Mouse (Mus musculus): ENCODE data around the gene Slc4a2. TPM values are rescaled to one million over a fixed set of nuclear protein-coding genes. Genes with fewer than 3 reads are reported as not detected.
A peak's percentile ranks its signal among the peaks of the same experiment; 100 is the strongest.

The Slc4a2 gene
- polyA plus RNA-seq (2012; rRNA removed), result 84.6 and 86.8 TPM in 2 replicates

DNA sequence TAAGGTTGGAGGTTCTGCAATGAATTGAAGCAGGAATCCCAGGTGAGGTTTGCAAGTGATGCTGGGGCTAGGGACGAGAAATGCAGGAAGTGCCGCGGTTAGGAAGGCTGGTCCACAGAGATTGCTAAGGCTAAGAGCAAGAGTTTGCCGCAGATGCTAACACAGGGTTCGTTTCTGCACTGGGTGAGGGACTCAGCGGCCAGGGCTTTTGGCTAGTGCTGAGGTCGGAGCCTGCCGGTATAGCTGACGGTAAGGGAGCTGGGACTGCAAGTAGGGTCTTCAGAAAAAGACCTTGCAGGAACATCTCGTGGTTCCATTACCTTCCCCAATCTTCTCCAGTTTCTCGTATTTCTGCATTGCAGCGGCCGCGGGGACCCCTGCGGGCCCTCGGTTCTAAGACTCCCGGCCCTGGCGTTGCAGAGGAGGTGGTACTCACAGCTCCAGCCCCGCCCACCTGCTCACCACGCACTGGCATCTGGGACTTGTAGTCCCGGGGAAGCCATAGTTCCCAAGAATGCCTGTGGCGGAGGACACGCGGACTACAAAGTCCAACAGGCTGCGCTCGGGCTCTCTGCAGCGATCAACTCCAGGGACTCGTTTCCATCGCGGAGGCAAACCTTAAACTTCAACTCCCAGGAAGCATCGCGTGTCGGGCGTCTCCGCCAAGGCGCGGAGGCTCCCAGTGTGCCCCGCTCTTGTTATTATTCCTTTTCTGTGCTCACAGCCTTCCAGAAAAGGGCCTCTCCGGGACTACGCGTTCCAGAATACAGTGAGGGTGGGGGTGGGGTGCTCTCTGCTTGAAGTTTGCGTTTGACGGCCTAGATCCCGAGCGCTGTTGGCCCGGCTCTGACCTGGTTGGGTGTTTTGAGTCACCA lies at the start of gene Slc4a2, which contains the start of gene Cdk5:
TSS of gene Slc4a2 (plus strand) at position 709 of the 875 bp plus-strand sequence.
TSS of gene Cdk5 (minus strand) at position 402 of the 875 bp plus-strand sequence.
- WGBS, result under 1% methylated on average over 46 of the region's 46 CpGs
- DNase-seq, result peak; percentile 97
- TF ChIP-seq POLR2A (IDR thresholded peaks at IDR 0.05; ENCODE audit: borderline replicate concordance, extremely low read depth, low read depth, low read length) (peak; percentile 84; the same call in 1 of the 2 replicates), CTCF (IDR thresholded peaks at IDR 0.05; ENCODE audit: insufficient read depth, low read length) (no peak)
- peaks cover 17% of the 10 kb centered on the region for H3K4me1 ChIP-seq (ENCODE audit: control insufficient read depth, insufficient read depth, low read length)
- peak within 1 kb of the TSS; percentile 88 for H3K4me3 ChIP-seq (replicated peaks; ENCODE audit: extremely low read depth, low read depth, low read length)

DNA sequence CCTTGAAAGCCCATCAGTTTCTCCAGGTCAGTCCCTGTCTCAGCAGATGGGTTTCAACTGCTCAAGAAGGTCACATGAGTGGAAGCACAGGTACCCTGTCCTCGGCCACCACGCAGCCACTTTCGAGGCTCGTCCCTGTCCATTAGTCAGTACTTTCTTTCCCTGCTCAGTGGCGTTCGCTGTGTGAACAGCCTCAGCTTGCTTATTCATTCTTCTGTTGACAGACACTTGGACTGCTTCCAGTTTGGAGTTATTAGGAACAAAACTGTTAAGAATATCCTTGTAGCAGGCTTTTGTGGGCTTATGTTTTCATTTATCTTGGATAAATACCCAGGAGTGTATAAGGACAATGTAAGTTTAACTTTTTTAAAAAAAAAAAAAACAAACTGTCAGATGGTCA lies 49.4 kb upstream of the Slc4a2 start:
- Histone ChIP-seq H3K4me3 (replicated peaks; ENCODE audit: extremely low read depth, low read depth, low read length) (no peak overlapping the region), H3K4me1 (ENCODE audit: control insufficient read depth, insufficient read depth, low read length) (no peaks in the 10 kb centered on the region)
- TF ChIP-seq POLR2A (IDR thresholded peaks at IDR 0.05; ENCODE audit: borderline replicate concordance, extremely low read depth, low read depth, low read length), result no peak
- no peak for DNase-seq
- WGBS, result 24% methylated on average over 6 of the region's 6 CpGs

DNA sequence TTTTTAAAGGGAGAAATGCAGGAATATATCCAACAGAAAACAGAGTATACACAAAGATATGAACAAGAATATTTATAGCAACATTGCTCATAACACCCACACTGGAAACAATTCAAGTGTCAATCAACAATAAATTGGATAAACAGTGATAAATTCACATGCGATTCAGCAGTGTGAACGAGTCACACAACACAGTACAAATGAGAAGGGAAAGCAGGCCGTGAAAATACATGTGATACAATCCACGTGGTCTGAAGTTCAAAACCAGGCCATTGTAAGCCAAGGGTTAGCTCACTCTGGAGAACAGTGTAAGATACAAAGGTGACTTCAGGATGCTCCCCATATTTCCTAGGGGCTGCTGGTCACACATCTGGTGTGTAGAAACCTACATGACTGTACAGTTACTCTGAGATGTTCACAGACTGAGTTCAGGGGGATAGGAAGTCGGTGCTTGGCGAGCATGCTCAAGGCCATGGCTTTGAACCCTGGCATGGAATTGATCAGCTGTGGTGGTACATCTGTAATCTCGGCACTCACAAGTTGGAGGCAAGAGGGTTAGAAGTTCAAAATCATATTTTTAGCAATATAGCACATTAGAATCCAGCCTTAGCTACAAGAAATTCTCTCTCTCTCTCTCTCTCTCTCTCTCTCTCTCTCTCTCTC lies 48.8 kb upstream of the Slc4a2 start:
- Histone ChIP-seq H3K4me1 (ENCODE audit: control insufficient read depth, insufficient read depth, low read length) (no peaks in the 10 kb centered on the region), H3K4me3 (replicated peaks; ENCODE audit: extremely low read depth, low read depth, low read length) (no peak overlapping the region)
- WGBS, result 55% methylated on average over 7 of the region's 7 CpGs
- no peak for TF ChIP-seq POLR2A (IDR thresholded peaks at IDR 0.05; ENCODE audit: borderline replicate concordance, extremely low read depth, low read depth, low read length)
- TF ChIP-seq CTCF (IDR thresholded peaks at IDR 0.05; ENCODE audit: insufficient read depth, low read length), result no peak
- no peak for DNase-seq

DNA sequence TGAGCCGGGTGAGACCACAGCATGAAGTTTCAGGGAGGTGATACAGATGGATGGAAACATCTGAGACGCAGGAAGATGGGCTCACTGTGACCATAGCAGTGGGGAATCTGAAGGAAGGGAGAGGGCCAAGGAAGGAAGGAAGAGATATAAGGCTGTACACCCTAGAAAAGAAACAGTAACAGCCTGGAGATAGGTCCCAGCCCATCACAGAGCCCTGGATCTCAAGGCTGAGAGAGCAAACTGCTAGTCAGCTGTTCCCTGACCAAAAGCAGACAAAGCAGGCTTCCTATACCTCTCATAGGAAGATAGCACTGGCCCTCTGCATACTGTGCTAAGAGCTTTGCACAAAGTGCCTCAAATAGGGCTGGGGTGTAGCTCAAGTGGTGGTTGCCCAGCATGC lies 44.9 kb upstream of the Slc4a2 start:
- H3K4me1 ChIP-seq (ENCODE audit: control insufficient read depth, insufficient read depth, low read length), result peaks cover 7% of the 10 kb centered on the region; the same call in 1 of the 2 replicates
- 79% methylated on average over 2 of the region's 2 CpGs for WGBS
- TF ChIP-seq CTCF (IDR thresholded peaks at IDR 0.05; ENCODE audit: insufficient read depth, low read length), result no peak
- no peak for TF ChIP-seq POLR2A (IDR thresholded peaks at IDR 0.05; ENCODE audit: borderline replicate concordance, extremely low read depth, low read depth, low read length)
- no peak for DNase-seq
- H3K4me3 ChIP-seq (replicated peaks; ENCODE audit: extremely low read depth, low read depth, low read length), result no peak overlapping the region

DNA sequence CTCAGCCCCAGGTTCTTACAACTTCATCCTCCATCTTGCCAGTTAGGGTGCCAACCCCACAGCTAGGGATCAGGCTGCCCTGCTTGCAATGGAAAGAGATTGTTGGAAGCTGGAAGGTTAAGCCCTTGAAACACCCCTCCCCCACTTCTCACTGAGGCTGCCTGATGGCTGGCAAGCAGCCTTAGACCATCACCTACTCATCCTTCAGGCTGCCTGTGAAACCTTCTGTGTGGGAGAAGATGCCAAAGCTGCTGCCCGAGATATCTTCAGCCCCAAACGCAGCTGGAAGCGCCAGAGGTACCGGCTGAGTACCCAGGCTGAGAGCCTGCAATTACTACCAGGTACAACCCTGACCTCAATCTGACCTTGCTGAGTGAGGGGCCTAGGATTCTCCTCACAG lies 44.1 kb upstream of the Slc4a2 start:
- Histone ChIP-seq H3K4me3 (replicated peaks; ENCODE audit: extremely low read depth, low read depth, low read length) (no peak overlapping the region), H3K4me1 (ENCODE audit: control insufficient read depth, insufficient read depth, low read length) (peaks cover 13% of the 10 kb centered on the region)
- no peak for DNase-seq
- 82% methylated on average over 4 of the region's 4 CpGs for WGBS
- TF ChIP-seq CTCF (IDR thresholded peaks at IDR 0.05; ENCODE audit: insufficient read depth, low read length) (no peak), POLR2A (IDR thresholded peaks at IDR 0.05; ENCODE audit: borderline replicate concordance, extremely low read depth, low read depth, low read length) (no peak)

DNA sequence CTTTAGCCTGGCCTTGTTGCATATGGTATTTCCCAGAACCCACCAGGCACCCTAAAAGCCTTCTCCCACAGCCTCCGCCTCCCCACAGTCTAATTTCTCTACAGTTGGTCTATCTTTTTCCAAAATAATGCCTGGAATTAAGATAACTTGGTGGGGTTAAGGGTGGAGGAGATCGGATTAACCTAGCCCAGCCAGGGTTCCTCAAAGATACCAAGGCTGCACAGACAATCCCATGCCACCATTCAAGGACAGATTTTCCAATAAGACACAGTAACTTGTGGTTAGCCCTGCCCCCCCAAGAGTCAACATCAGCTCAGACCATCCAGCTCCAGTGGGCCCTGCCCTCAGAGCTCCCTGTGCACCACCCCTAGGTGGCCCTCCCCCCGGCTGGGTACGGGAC lies 43.1 kb upstream of the Slc4a2 start:
- no peak for DNase-seq
- WGBS, result 85% methylated on average over 4 of the region's 4 CpGs
- Histone ChIP-seq H3K4me1 (ENCODE audit: control insufficient read depth, insufficient read depth, low read length) (peaks cover 14% of the 10 kb centered on the region), H3K4me3 (replicated peaks; ENCODE audit: extremely low read depth, low read depth, low read length) (no peak overlapping the region)
- TF ChIP-seq POLR2A (IDR thresholded peaks at IDR 0.05; ENCODE audit: borderline replicate concordance, extremely low read depth, low read depth, low read length) (no peak), CTCF (IDR thresholded peaks at IDR 0.05; ENCODE audit: insufficient read depth, low read length) (no peak)

DNA sequence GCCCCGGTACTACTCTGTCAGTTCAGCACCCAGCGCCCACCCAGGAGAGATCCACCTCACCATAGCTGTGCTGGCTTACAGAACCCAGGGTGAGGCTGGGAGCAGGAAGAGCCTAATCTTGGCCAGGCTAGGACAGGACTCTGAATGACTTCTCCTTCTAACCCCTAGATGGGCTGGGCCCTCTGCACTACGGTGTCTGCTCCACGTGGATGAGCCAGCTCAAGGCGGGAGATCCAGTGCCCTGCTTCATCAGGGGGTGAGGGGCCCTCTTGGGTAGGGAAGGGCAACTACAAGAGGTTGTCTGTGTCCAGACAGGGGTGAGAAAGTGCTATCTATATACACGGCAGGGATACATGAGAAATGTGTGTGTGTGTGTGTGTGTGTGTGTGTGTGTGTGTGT lies 42.2 kb upstream of the Slc4a2 start:
- WGBS, result 70% methylated on average over 6 of the region's 6 CpGs
- Histone ChIP-seq H3K4me1 (ENCODE audit: control insufficient read depth, insufficient read depth, low read length) (peaks cover 14% of the 10 kb centered on the region), H3K4me3 (replicated peaks; ENCODE audit: extremely low read depth, low read depth, low read length) (no peak overlapping the region)
- DNase-seq, result no peak
- TF ChIP-seq POLR2A (IDR thresholded peaks at IDR 0.05; ENCODE audit: borderline replicate concordance, extremely low read depth, low read depth, low read length) (no peak), CTCF (IDR thresholded peaks at IDR 0.05; ENCODE audit: insufficient read depth, low read length) (no peak)

DNA sequence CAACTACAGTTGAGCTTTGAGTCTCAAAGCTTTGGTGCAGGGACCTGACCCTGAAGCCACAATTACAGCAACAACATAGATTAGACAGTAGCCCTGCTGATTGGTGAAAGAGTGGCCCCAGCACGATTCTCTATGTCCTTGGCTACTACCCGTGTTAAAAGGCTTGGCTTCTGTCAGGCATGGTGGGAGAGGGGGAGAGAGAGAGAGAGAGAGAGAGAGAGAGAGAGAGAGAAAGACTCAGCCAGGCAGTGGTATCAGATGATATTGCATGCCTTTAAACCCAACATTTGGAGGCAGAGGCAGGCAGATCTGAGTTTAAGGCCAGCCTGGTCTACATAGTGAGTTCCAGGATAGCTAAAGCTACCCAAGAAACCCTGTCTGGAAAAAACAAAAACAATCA lies 41.6 kb upstream of the Slc4a2 start:
- no peak for TF ChIP-seq CTCF (IDR thresholded peaks at IDR 0.05; ENCODE audit: insufficient read depth, low read length)
- no peak for TF ChIP-seq POLR2A (IDR thresholded peaks at IDR 0.05; ENCODE audit: borderline replicate concordance, extremely low read depth, low read depth, low read length)
- no peak for DNase-seq
- WGBS, result 78% methylated on average over 2 of the region's 2 CpGs
- Histone ChIP-seq H3K4me3 (replicated peaks; ENCODE audit: extremely low read depth, low read depth, low read length) (no peak overlapping the region), H3K4me1 (ENCODE audit: control insufficient read depth, insufficient read depth, low read length) (peaks cover 14% of the 10 kb centered on the region)

DNA sequence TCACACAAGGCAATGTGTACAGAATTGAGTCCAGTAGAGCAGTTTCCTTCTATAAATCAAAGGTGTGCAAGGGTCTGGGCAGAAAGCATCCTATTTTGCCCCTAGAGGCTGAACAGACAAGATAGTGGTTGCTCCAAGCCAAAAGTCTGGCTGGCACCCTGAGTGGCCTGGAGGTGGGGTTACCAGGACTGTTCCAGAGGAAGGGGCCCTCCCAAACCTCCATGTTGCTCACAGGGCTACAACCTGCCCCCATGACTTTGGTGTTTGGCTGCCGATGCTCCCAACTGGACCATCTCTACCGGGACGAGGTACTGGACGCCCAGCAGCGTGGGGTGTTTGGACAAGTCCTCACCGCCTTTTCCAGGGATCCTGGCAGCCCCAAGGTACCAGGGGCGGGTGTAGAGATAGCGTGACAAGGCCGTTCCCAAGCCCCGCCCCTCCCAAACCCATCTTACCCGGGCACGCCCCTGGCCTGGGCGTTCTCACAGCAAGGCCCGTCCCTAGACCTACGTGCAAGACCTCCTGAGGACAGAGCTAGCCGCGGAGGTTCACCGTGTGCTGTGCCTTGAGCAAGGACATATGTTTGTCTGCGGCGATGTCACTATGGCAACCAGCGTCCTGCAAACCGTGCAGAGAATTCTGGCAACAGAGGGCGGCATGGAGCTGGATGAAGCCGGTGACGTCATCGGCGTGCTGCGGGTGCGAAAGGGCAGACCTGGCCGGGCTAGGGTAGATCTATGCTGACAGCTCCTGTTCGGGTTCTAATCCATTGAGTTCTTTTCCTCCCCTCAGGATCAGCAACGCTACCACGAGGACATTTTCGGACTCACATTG lies 40.4 kb upstream of the Slc4a2 start:
- 6% methylated on average over 34 of the region's 34 CpGs for WGBS
- peak; percentile 87 for DNase-seq
- TF ChIP-seq CTCF (IDR thresholded peaks at IDR 0.05; ENCODE audit: insufficient read depth, low read length) (peak; percentile 15; the same call in 1 of the 2 replicates), POLR2A (IDR thresholded peaks at IDR 0.05; ENCODE audit: borderline replicate concordance, extremely low read depth, low read depth, low read length) (peak; percentile 31; the same call in 1 of the 2 replicates)
- Histone ChIP-seq H3K4me1 (ENCODE audit: control insufficient read depth, insufficient read depth, low read length) (peaks cover 21% of the 10 kb centered on the region), H3K4me3 (replicated peaks; ENCODE audit: extremely low read depth, low read depth, low read length) (peak overlapping the region; percentile 80)

Measured in lung, adult 2 months (tissue).